7 mouse cellular contexts compared by ENCODE assay signal in the genomic region with DNA sequence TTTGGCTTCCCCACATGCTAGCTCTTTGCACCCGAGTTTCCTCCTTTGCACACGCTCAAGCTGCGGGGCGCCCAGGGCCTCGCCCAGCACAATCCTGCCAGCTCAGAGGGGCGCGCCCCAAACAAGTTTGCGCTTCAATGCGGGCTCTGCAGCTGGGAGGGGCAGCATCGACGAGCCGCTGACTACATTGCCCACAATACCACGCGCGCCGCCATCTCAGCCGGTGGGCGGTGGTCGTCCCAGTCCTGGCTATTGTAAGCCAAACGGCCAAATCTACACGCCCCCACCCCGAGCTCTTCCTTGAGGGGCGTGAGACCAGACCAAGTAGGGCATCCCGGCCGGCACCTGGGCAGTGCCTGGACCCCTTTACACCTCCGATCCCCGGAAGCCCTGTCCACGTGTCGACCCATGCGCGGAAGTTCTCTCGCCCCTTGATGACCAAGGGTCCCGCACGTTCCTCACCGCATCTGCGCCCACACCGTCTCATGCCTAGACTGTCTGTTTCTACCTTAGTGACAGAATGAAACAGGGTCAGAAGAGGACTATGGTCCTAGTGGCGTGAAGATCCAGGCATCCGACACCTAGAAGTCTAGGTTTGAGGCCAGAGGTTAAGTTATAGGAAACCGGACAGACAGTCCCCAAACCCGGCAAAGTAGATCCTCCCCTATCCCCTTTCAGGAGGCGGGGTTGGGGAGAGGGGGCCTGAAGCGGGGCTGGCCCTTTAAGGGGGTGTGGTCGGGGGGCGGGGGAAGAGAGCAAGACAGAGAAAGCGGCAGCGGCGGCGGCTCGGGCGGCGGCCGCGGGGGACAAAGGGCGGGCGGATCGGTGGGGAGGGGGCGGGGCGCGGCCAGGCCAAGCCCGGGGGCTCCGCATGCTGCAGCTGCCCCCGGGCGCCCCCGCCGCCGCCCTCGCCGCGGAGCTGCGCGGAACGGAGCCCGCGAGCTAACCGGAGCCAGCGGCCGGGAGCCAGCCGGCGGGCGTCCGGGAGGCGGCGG. TPM values are rescaled to one million over a fixed set of nuclear protein-coding genes. Genes with fewer than 3 reads are reported as not detected.
DNase-seq lines count a peak whose midpoint lies in the region; ATAC-seq and TF ChIP-seq lines count a peak whose summit lies in the region.

TSS of gene Ppp1r14b (plus strand) at position 758 of the 995 bp plus-strand sequence.

- H3K27ac ChIP-seq in hindbrain, embryonic 12.5 days: peak within 1 kb of the TSS; percentile 96
- peak within 1 kb of the TSS; percentile 80 for H3K27ac ChIP-seq in left cerebral cortex, adult 2 months

- H3K27me3 ChIP-seq in hindbrain, embryonic 12.5 days: peaks cover 17% of the 10 kb centered on the region

- H3K4me2 ChIP-seq in hindbrain, embryonic 12.5 days (replicated peaks): peak within 1 kb of the TSS; percentile 96

- peak within 1 kb of the TSS; percentile 78 for H3K4me3 ChIP-seq in hindbrain, embryonic 12.5 days
- peak within 1 kb of the TSS; percentile 92 for H3K4me3 ChIP-seq in left cerebral cortex, adult 2 months

- WGBS in hindbrain, embryonic 12.5 days: under 1% methylated on average over 48 of the region's 84 CpGs

- peak; percentile 62 for ATAC-seq in hindbrain, embryonic 12.5 days (ENCODE audit: low FRiP score)
- peak; percentile 63 for ATAC-seq in megakaryocyte, adult 5-6 weeks (ENCODE audit: poor library complexity, severe bottlenecking)

- DNase-seq in R1 (ENCODE audit: low read depth, low spot score): peak; percentile 96
- DNase-seq in cerebellum, postnatal 10 days: peak; percentile 91 to 95
- DNase-seq in frontal cortex, postnatal 14 days (ENCODE audit: low spot score in 2 of 2): peak; percentile 64 to 74
- DNase-seq in left cerebral cortex, adult 2 months (ENCODE audit: extremely low spot score in 1 of 2, low spot score in 2 of 2): peak; percentile 72 to 76
- peak; percentile 70 to 75 for DNase-seq in right cerebral cortex, postnatal 36 days (ENCODE audit: low spot score in 2 of 2)

- H3K9ac ChIP-seq in hindbrain, embryonic 12.5 days: peak within 1 kb of the TSS; percentile 89

- H3K9me3 ChIP-seq in hindbrain, embryonic 12.5 days (replicated peaks): no peaks in the 10 kb centered on the region

- intact Hi-C loops in left cerebral cortex, adult 2 months (cut with DNase I): loop anchor here (5.0 kb wide), 1 partner anchor 32 kb away; the partner anchor contains the start of genes Bad and Gpr137

- H3K4me1 ChIP-seq in hindbrain, embryonic 12.5 days: peaks cover 55% of the 10 kb centered on the region

- H3K36me3 ChIP-seq in hindbrain, embryonic 12.5 days: peaks cover 17% of the 10 kb centered on the region

- TF ChIP-seq CTCF in left cerebral cortex, adult 2 months (IDR thresholded peaks at IDR 0.05): no peak

RNA-seq across cellular contexts. Expression of gene Ppp1r14b, which starts in this region (rescaled TPM):
- polyA plus RNA-seq in hindbrain, embryonic 12.5 days (2016; fragmentation: Nextera tagmentation; extraction: Ambion mirVana): 259 and 281 TPM in 2 replicates
- total RNA-seq in left cerebral cortex, adult 2 months (2021): 10 to 100 TPM; 62.4 to 65.6 TPM
- 54.3 and 63.8 TPM in 2 replicates for total RNA-seq in megakaryocyte, adult 5-6 weeks (2015)
- total RNA-seq in megakaryocyte, adult 5-6 weeks (2017): 43.8 and 45.2 TPM in 2 replicates

Comparison
In these comparisons a context has a peak if more than half of its experiments do, and no peak if none do; other contexts are left out.
1. Peak in every context shown above with its lines: DNase-seq, ATAC-seq, H3K4me3 ChIP-seq and H3K27ac ChIP-seq.